In the genomic region with DNA sequence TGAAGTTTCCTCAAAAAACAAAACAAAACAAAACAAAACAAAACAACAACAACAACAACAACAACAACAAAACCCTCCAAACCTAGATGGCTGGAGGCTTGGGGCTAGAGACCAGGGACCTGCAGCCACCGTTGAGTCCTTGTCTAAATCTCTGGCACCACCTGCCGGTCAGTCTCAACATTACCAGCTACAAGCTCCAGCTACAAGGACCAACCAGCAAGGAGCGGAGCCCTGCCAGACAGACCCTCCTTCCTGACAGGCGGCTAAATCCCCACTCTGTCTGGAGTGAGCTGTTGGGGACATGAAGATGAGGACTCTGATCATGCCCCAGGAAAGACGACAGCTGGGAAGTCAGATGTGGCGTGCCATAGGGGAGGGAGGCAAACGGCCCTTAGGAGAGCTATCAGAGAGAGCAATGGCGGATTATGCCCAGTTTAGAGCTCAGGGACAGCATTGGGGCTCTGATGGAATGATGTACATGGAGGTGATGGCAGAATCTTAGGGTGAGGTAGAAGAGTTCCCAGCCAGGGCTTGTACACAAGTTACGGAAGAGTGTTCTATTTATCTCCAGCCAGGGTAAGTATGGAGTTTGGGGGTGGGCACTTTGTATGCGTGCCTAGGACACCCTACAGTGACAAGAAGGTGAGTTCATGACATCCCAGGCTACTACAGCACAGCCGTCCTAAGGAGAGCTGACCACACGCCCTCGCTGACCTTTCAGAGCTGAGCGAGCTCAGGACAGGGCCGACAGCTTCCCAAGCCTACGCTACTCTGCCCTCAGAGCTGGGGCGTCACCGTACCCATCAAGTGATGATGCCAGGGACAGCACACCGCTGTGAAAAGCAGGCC, we compare ENCODE assay signal across 8 mouse cellular contexts. TPM values are rescaled to one million over a fixed set of nuclear protein-coding genes. Genes with fewer than 3 reads are reported as not detected.
DNase-seq lines count a peak whose midpoint lies in the region; ATAC-seq lines count a peak whose summit lies in the region.

No protein-coding gene starts in this region.

- intact Hi-C loops in left cerebral cortex, postnatal 10 days (cut with DNase I), result loop anchor here (2.0 to 5.0 kb wide), 3 partner anchors 421 to 523 kb away; no protein-coding TSS in a partner anchor

- peak; percentile 88 for DNase-seq in ZHBTc4 (ENCODE audit: low read depth, low spot score)
- DNase-seq in cerebellum, postnatal 4 days (ENCODE audit: low spot score in 2 of 2), result peak; percentile 83 to 86
- peak; percentile 21 to 43 for DNase-seq in gastrocnemius, adult 8-10 months (ENCODE audit: low spot score in 2 of 2)
- peak; percentile 73 to 86 for DNase-seq in left cerebral cortex, postnatal 10 days (ENCODE audit: extremely low spot score in 1 of 2, low spot score in 2 of 2)
- DNase-seq in right cerebral cortex, postnatal 25 days, result peak; percentile 69
- peak; percentile 58 to 84 for DNase-seq in urinary bladder, postnatal 4 days (ENCODE audit: low spot score in 2 of 2)

- peak; percentile 80 for ATAC-seq in inflammation-experienced regulatory T-cells, adult 6 months
- ATAC-seq in megakaryocyte-erythroid progenitor cell, adult 5-6 weeks (replicated peaks; ENCODE audit: low FRiP score, low TSS enrichment, poor library complexity, severe bottlenecking), result peak; percentile 97

RNA-seq across cellular contexts. Expression of gene Hadh, which starts 33.9 kb away (rescaled TPM):
- total RNA-seq in gastrocnemius, adult 8-10 months (2022), result 100 to 1,000 TPM; 133 to 163 (median 155) TPM
- polyA plus RNA-seq in inflammation-experienced regulatory T-cells, adult 6 months (2017; shearing (Covaris generic)), result 10 to 100 TPM; 59.7 to 85.1 (median 81.0) TPM
- 10 to 100 TPM; 20.1 to 20.6 TPM for total RNA-seq in left cerebral cortex, postnatal 10 days (2021)
- total RNA-seq in megakaryocyte-erythroid progenitor cell, adult 5-6 weeks (2014; fragmentation: Nextera tagmentation), result 28.2 and 31.9 TPM in 2 replicates
- 44.7 and 49.6 TPM in 2 replicates for total RNA-seq in megakaryocyte-erythroid progenitor cell, adult 5-6 weeks (2017)

Comparison
In these comparisons a context has a peak if more than half of its experiments do, and no peak if none do; other contexts are left out.
1. Peak in every context shown above with its lines: DNase-seq and ATAC-seq.
2. DNase-seq: peak in every context shown above with its lines; median percentile 88 in ZHBTc4; 84 in cerebellum, postnatal 4 days; 80 in left cerebral cortex, postnatal 10 days; 71 in urinary bladder, postnatal 4 days; 69 in right cerebral cortex, postnatal 25 days; 32 in gastrocnemius, adult 8-10 months.